Mouse (Mus musculus): Measurements from ENCODE around the gene Kbtbd7. TPM values are rescaled to one million over a fixed set of nuclear protein-coding genes. Genes with fewer than 3 reads are reported as not detected.
"Not testable (repeated sequence)": the region's sequence is repeated elsewhere in the genome, so short reads cannot be mapped to it uniquely, and the experiment has no call there.

The Kbtbd7 gene
- total and polyA plus RNA-seq, 2 experiments from 2014 or later, result 11.3 to 36.5 TPM

DNA sequence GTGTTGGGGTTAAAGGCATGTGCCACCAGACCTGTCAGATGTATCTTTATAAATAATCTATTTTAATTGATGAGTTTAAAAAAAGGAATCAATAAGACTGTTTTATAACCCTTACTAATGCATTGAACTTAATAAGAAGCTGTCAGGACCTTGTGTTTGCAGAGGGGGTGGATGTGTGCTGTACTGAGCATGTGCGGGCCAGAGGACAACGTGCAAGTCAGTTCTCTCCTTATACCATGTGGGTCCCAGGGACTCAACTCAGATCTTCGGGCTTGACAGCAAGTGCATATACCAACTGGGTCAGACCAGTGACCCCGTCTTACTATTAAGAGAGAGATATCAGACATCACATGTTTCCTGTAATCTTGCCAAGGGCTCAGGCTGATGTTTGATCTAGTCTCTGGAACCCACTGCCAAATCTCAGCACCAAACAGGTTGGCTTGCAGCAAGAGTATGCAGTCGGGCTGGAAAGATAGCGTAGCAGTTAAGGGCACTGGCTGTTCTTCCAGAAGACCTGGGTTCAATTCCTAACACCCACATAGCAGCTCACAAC lies 17.0 kb upstream of the Kbtbd7 start:
- 95% methylated on average over 6 of the region's 6 CpGs for WGBS
- H3K36me3 ChIP-seq (ENCODE audit: insufficient read depth, low read length), result peaks cover 16% of the 10 kb centered on the region

DNA sequence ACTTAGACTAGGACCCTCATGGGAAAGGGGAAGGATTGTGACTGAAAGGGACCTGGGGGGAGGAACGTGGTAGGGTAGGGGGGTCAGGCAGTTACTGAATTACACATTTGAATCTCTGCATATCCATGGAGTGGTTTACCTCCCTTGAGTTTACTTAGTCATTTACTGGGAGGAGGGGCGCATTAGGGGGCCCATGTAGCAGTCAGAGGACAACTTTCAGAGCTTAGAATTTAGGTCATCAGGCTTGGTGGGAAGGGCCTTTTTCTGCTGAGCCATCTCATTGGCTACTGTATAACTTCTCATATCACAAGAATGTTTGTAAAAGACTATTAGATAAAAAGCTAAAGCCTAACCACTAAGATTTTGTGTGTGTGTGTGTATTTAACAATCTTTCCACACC lies 15.6 kb upstream of the Kbtbd7 start:
- no peaks in the 10 kb centered on the region for H3K27me3 ChIP-seq (ENCODE audit: insufficient read depth, low read length)
- no peaks in the 10 kb centered on the region for H3K4me1 ChIP-seq (ENCODE audit: insufficient read depth, low read length)
- no peak overlapping the region for H3K4me2 ChIP-seq (ENCODE audit: low read depth, low read length, poor library complexity, severe bottlenecking)
- peaks cover 16% of the 10 kb centered on the region for H3K36me3 ChIP-seq (ENCODE audit: insufficient read depth, low read length)
- H3K27ac ChIP-seq (ENCODE audit: low read depth, low read length), result no peak overlapping the region
- ATAC-seq (ENCODE audit: low FRiP score) (no peak), DNase-seq (ENCODE audit: low spot score) (no peak)
- TF ChIP-seq CTCF (IDR thresholded peaks at IDR 0.05), result no peak
- no peak overlapping the region for H3K4me3 ChIP-seq (ENCODE audit: low read depth, low read length)
- H3K9me3 ChIP-seq (ENCODE audit: low read length), result no peaks in the 10 kb centered on the region
- 74% methylated on average over 2 of the region's 2 CpGs for WGBS
- H3K9ac ChIP-seq (replicated peaks; ENCODE audit: low read length, poor library complexity, severe bottlenecking), result no peak overlapping the region

More for the DNA sequence above, 17.0 kb upstream of the Kbtbd7 start:
- ATAC-seq (ENCODE audit: low FRiP score), result no peak
- Histone ChIP-seq H3K27me3 (ENCODE audit: insufficient read depth, low read length) (no peaks in the 10 kb centered on the region), H3K4me3 (ENCODE audit: low read depth, low read length) (no peak overlapping the region), H3K9me3 (ENCODE audit: low read length) (no peaks in the 10 kb centered on the region), H3K27ac (ENCODE audit: low read depth, low read length) (no peak overlapping the region), H3K4me2 (ENCODE audit: low read depth, low read length, poor library complexity, severe bottlenecking) (no peak overlapping the region), H3K4me1 (ENCODE audit: insufficient read depth, low read length) (no peaks in the 10 kb centered on the region), H3K9ac (replicated peaks; ENCODE audit: low read length, poor library complexity, severe bottlenecking) (no peak overlapping the region)
- no peak for DNase-seq (ENCODE audit: low spot score)
- TF ChIP-seq CTCF (IDR thresholded peaks at IDR 0.05), result no peak

- no peak overlapping the region for H3K4me2 ChIP-seq (ENCODE audit: low read depth, low read length, poor library complexity, severe bottlenecking)
- H3K4me3 ChIP-seq (ENCODE audit: low read depth, low read length), result no peak overlapping the region
- TF ChIP-seq CTCF (IDR thresholded peaks at IDR 0.05), result no peak
- H3K4me1 ChIP-seq (ENCODE audit: insufficient read depth, low read length), result no peaks in the 10 kb centered on the region
- no peak overlapping the region for H3K9ac ChIP-seq (replicated peaks; ENCODE audit: low read length, poor library complexity, severe bottlenecking)
- 72% methylated on average over 6 of the region's 6 CpGs for WGBS
- DNase-seq (ENCODE audit: low spot score) (no peak), ATAC-seq (ENCODE audit: low FRiP score) (no peak)
- H3K9me3 ChIP-seq (ENCODE audit: low read length), result no peaks in the 10 kb centered on the region
- H3K27me3 ChIP-seq (ENCODE audit: insufficient read depth, low read length), result no peaks in the 10 kb centered on the region
- H3K36me3 ChIP-seq (ENCODE audit: insufficient read depth, low read length), result peaks cover 19% of the 10 kb centered on the region
- no peak overlapping the region for H3K27ac ChIP-seq (ENCODE audit: low read depth, low read length)
Measured at GRCm38 (mm10) chr14:79413121-79413520, 13.2 kb upstream of the Kbtbd7 start.

DNA sequence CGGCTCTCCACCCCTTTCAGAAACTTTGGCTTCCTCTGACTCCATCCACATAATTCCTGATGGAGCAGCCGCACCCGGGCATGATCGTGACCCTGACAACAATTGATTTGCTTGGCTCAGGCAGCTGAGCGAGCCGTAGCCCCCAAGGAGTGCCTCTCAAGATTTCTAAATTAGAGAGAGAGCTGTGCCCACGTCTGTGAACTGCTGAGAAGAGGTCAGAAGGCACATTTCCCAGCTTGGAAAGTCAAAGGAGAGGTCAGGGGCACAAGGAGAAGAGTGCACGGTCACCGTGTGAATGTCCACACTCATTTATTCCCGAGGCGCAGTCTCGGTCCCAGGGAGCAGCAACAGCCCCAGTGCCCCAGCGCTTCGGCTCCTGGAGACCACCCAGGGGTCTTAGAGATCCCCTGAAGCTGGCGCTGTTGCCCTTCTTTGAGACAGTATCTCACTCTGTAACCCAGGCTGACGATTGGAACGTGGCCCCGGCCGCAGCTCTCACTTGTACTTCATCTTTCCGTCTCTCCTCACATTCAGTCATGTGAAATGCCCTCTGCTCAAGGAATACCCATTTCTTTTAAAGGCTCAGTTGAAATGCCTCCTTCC lies 6.1 kb upstream of the Kbtbd7 start:
- DNase-seq (ENCODE audit: low spot score), result peak; percentile 46
- 52% methylated on average over 20 of the region's 20 CpGs for WGBS

GRCm38 (mm10) chr14:79426730-79427365 lies 537 bp downstream of the Kbtbd7 start:
- Histone ChIP-seq H3K4me2 (ENCODE audit: low read depth, low read length, poor library complexity, severe bottlenecking) (peak overlapping the region; percentile 31), H3K4me3 (ENCODE audit: low read depth, low read length) (peak overlapping the region; percentile 40), H3K27ac (ENCODE audit: low read depth, low read length) (peak overlapping the region; percentile 65; the same call in 1 of the 2 replicates), H3K9ac (replicated peaks; ENCODE audit: low read length, poor library complexity, severe bottlenecking) (peak overlapping the region; percentile 54)
- whole genome bisulfite sequencing, result 74% methylated on average over 4 of the region's 59 CpGs
- not testable (repeated sequence) for DNase-seq (ENCODE audit: low spot score); H3K4me1 ChIP-seq (ENCODE audit: insufficient read depth, low read length); H3K9me3 ChIP-seq (ENCODE audit: low read length); H3K27me3 ChIP-seq (ENCODE audit: insufficient read depth, low read length); H3K36me3 ChIP-seq (ENCODE audit: insufficient read depth, low read length)
- ATAC-seq (ENCODE audit: low FRiP score), result peak; percentile 61

More for the DNA sequence above, 6.1 kb upstream of the Kbtbd7 start:
- TF ChIP-seq CTCF (IDR thresholded peaks at IDR 0.05), result 0 out of 2 replicates have a peak, but pooled peaks have one; percentile 19
- H3K4me2 ChIP-seq (ENCODE audit: low read depth, low read length, poor library complexity, severe bottlenecking), result no peak overlapping the region
- H3K27ac ChIP-seq (ENCODE audit: low read depth, low read length), result no peak overlapping the region
- H3K36me3 ChIP-seq (ENCODE audit: insufficient read depth, low read length), result peaks cover 17% of the 10 kb centered on the region; the same call in 1 of the 2 replicates
- no peaks in the 10 kb centered on the region for H3K9me3 ChIP-seq (ENCODE audit: low read length)
- no peaks in the 10 kb centered on the region for H3K4me1 ChIP-seq (ENCODE audit: insufficient read depth, low read length)
- H3K27me3 ChIP-seq (ENCODE audit: insufficient read depth, low read length), result no peaks in the 10 kb centered on the region
- no peak overlapping the region for H3K9ac ChIP-seq (replicated peaks; ENCODE audit: low read length, poor library complexity, severe bottlenecking)
- no peak overlapping the region for H3K4me3 ChIP-seq (ENCODE audit: low read depth, low read length)
- no peak for ATAC-seq (ENCODE audit: low FRiP score)

DNA sequence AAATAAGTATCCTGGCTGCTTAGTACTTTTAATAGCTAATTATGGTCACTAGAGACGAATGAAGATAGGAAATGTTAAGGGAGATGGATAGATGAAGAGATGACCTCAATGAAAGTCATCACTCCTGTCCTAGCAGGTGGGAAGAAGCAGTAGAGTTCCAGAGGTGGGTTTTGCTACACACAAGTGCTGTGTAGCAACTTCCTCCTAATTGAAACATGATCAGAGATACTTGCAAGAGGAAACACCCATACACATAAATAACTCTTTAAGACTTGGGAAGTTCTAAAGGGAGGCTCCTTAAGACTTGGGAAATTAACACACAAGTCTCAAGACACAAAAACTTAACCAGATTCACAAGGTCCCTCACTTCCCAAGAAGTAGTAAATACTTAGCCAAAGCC lies 7.8 kb downstream of the Kbtbd7 start:
- Histone ChIP-seq H3K27me3 (ENCODE audit: insufficient read depth, low read length) (no peaks in the 10 kb centered on the region), H3K4me2 (ENCODE audit: low read depth, low read length, poor library complexity, severe bottlenecking) (no peak overlapping the region), H3K36me3 (ENCODE audit: insufficient read depth, low read length) (no peaks in the 10 kb centered on the region), H3K9me3 (ENCODE audit: low read length) (no peaks in the 10 kb centered on the region), H3K27ac (ENCODE audit: low read depth, low read length) (no peak overlapping the region), H3K4me3 (ENCODE audit: low read depth, low read length) (no peak overlapping the region), H3K4me1 (ENCODE audit: insufficient read depth, low read length) (no peaks in the 10 kb centered on the region), H3K9ac (replicated peaks; ENCODE audit: low read length, poor library complexity, severe bottlenecking) (no peak overlapping the region)
- no peak for TF ChIP-seq CTCF (IDR thresholded peaks at IDR 0.05)
- ATAC-seq (ENCODE audit: low FRiP score) (no peak), DNase-seq (ENCODE audit: low spot score) (no peak)
- 88% methylated on average over 1 of the region's 1 CpGs for WGBS

All from midbrain, postnatal 0 days (tissue).